Mouse (Mus musculus) stomach, postnatal 0 days (tissue): ENCODE results near the gene Ncam1.

Experiments
- CTCF ChIP-seq: IDR thresholded peaks from 2 replicates; pipeline ENCODE4 v1.5.1; 2016; ENCODE audit warnings: antibody characterized with exemption, low read depth, mild to moderate bottlenecking, moderate library complexity
- EP300 ChIP-seq: optimal IDR thresholded peaks from 2 replicates; pipeline ENCODE3; 2016; ENCODE audit warnings: antibody characterized with exemption

DNA sequence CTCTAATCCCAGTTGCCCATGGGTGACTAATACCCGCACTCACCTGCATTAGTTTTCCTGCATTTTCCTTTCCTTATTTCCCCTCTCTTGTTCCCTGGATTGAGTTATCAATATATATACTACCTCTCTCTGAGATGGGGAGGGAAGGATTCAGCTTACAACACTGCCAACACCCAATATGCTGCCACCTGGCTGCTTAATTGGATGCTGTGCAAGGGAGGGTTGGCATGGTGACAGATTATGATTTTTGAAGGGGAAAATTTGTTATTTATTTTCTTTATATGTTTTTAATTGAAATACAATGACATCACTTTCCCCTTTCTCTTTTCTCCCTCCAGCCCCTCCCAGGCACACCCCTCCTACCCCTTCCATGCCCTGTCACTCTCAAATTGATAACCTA, 35.3 kb upstream of the Ncam1 start:
- TF ChIP-seq CTCF (no peak), EP300 (no peak)
